Mouse (Mus musculus) cerebellum, adult 2 months (tissue): ENCODE measurements around the gene Mapk6.

Experiments
- CTCF ChIP-seq: fragments of 200-500 bp; IDR thresholded peaks from 2 replicates; pipeline ENCODE4 v1.5.1; 2011; ENCODE audit warnings: low read depth, mild to moderate bottlenecking, control low read depth, low read length, moderate library complexity, borderline replicate concordance; ENCODE audit not compliant: insufficient read depth
- POLR2A ChIP-seq: fragments of 200-500 bp; IDR thresholded peaks from 2 replicates; pipeline ENCODE4 v1.6.1; 2011; ENCODE audit warnings: low read length, control low read depth, borderline replicate concordance; ENCODE audit not compliant: insufficient read depth

DNA sequence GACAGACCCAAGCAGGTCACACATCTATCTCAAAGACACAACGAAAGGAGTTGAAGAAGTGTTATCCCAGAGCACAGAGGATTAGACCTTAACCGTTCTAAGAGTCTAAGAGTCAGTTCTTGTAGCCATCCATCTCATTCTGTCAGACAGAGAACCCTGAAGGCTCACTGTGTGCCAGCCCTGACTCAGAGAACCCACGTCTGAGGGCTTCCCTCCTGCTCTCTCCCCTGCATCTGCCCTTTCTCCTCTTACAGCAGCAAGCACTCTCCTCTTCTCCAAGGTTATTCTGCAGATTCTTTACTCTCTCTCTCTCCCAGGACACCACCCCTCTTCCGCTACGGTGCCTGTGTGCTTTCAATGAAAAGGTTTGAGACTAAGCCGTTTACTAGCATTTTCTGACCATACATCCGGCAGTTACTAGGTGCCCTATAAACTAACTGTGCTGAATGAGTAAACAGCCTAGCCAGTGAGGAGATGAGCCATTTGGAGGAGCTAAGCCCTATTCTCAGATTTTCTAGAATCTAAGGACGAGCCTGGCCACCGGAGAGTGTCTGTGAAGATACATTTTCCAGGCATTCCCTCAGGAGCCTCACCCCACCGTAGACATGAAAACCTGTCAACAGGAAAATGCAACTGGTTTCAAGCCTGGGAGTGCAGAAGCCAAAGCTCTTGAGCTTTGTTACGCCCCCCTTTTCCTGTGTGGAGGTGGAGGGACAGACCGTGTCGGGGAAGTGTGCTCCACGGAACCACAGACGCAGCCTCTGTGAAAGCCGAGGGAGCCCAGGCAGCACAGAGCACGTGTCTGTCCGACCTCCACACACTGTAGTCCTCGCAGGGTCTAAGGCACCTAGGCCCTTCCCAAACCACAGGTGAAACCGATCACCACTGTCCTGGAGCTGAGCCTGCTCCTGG lies 8.0 kb downstream of the Mapk6 start:
- no peak for TF ChIP-seq CTCF
- no peak for TF ChIP-seq POLR2A
